Mouse (Mus musculus): ENCODE data around the gene Gadd45a.
A peak's percentile ranks its signal among the peaks of the same experiment; 100 is the strongest.
"Not testable (repeated sequence)": the region's sequence is repeated elsewhere in the genome, so short reads cannot be mapped to it uniquely, and the experiment has no call there.

Gadd45a gene

GRCm38 (mm10) chr6:67021308-67021707 lies 15.9 kb downstream of the Gadd45a start:
- no peak for DNase-seq (ENCODE audit: extremely low read depth, low read depth, low spot score)

- DNase-seq (ENCODE audit: extremely low read depth, low read depth, low spot score), result not testable (repeated sequence)
Observed at GRCm38 (mm10) chr6:67019001-67019400, 18.3 kb downstream of the Gadd45a start.

GRCm38 (mm10) chr6:67018365-67018764 lies 18.9 kb downstream of the Gadd45a start:
- no peak for DNase-seq (ENCODE audit: extremely low read depth, low read depth, low spot score)

- no peak for DNase-seq (ENCODE audit: extremely low read depth, low read depth, low spot score)
Observed at GRCm38 (mm10) chr6:67016520-67017111, 20.6 kb downstream of the Gadd45a start.

- DNase-seq (ENCODE audit: extremely low read depth, low read depth, low spot score), result no peak
Observed at GRCm38 (mm10) chr6:67015739-67016519, 21.3 kb downstream of the Gadd45a start.

GRCm38 (mm10) chr6:67014679-67015075 lies 22.6 kb downstream of the Gadd45a start:
- DNase-seq (ENCODE audit: extremely low read depth, low read depth, low spot score), result no peak

- DNase-seq (ENCODE audit: extremely low read depth, low read depth, low spot score), result no peak
Observed at GRCm38 (mm10) chr6:67013949-67014678, 23.1 kb downstream of the Gadd45a start.

GRCm38 (mm10) chr6:67013293-67013948 lies 23.8 kb downstream of the Gadd45a start:
- no peak for DNase-seq (ENCODE audit: extremely low read depth, low read depth, low spot score)

GRCm38 (mm10) chr6:67011217-67011518 lies 26.1 kb downstream of the Gadd45a start:
- no peak for DNase-seq (ENCODE audit: extremely low read depth, low read depth, low spot score)

GRCm38 (mm10) chr6:67010370-67011216 lies 26.7 kb downstream of the Gadd45a start:
- no peak for DNase-seq (ENCODE audit: extremely low read depth, low read depth, low spot score)

- DNase-seq (ENCODE audit: extremely low read depth, low read depth, low spot score), result no peak
Observed at GRCm38 (mm10) chr6:67009888-67010287, 27.4 kb downstream of the Gadd45a start.

GRCm38 (mm10) chr6:66999800-67000199 lies 37.5 kb downstream of the Gadd45a start:
- DNase-seq (ENCODE audit: extremely low read depth, low read depth, low spot score), result no peak

GRCm38 (mm10) chr6:66998645-66999044 lies 38.6 kb downstream of the Gadd45a start:
- DNase-seq (ENCODE audit: extremely low read depth, low read depth, low spot score), result peak; percentile 95

- DNase-seq (ENCODE audit: extremely low read depth, low read depth, low spot score), result no peak
Observed at GRCm38 (mm10) chr6:66996257-66996656, 41.0 kb downstream of the Gadd45a start.

GRCm38 (mm10) chr6:66995825-66996224 lies 41.4 kb downstream of the Gadd45a start:
- DNase-seq (ENCODE audit: extremely low read depth, low read depth, low spot score), result no peak

GRCm38 (mm10) chr6:66994981-66995380 lies 42.3 kb downstream of the Gadd45a start:
- DNase-seq (ENCODE audit: extremely low read depth, low read depth, low spot score), result no peak

GRCm38 (mm10) chr6:66992786-66993185 lies 44.5 kb downstream of the Gadd45a start:
- peak; percentile 79 for DNase-seq (ENCODE audit: extremely low read depth, low read depth, low spot score)

GRCm38 (mm10) chr6:66992232-66992631 lies 45.0 kb downstream of the Gadd45a start:
- DNase-seq (ENCODE audit: extremely low read depth, low read depth, low spot score), result no peak

- no peak for DNase-seq (ENCODE audit: extremely low read depth, low read depth, low spot score)
Observed at GRCm38 (mm10) chr6:66989518-66989917, 47.7 kb downstream of the Gadd45a start.

GRCm38 (mm10) chr6:66989037-66989436 lies 48.2 kb downstream of the Gadd45a start:
- no peak for DNase-seq (ENCODE audit: extremely low read depth, low read depth, low spot score)

GRCm38 (mm10) chr6:66988363-66988762 lies 48.9 kb downstream of the Gadd45a start:
- DNase-seq (ENCODE audit: extremely low read depth, low read depth, low spot score), result no peak
